Mouse (Mus musculus) CH12.LX (cell line): ENCODE measurements around the gene Fbxo5.

Experiments
- CHD1 ChIP-seq: IDR thresholded peaks from 2 replicates; pipeline ENCODE4 v1.6.1; 2012; ENCODE audit warnings: low read depth, low read length, improper control_type of control experiment, inconsistent platforms
- CHD2 ChIP-seq: IDR thresholded peaks from 2 replicates; pipeline ENCODE4 v1.6.1; 2011; ENCODE audit warnings: low read length, improper control_type of control experiment
- CTCF ChIP-seq, 2 experiments: IDR thresholded peaks in 1 of 2; conservative IDR thresholded peaks in 1 of 2; 2 replicates each; pipeline ENCODE4 v1.5.1; 2011 to 2012; ENCODE audit warnings: low read depth in 2 of 2, low read length in 2 of 2, improper control_type of control experiment in 1 of 2, inconsistent platforms in 1 of 2, mild to moderate bottlenecking in 1 of 2, moderate library complexity in 1 of 2
- JUND ChIP-seq: conservative IDR thresholded peaks from 2 replicates; pipeline ENCODE4 v1.6.1; 2011; ENCODE audit warnings: low read depth, low read length, improper control_type of control experiment
- MAFK ChIP-seq: IDR thresholded peaks from 2 replicates; pipeline ENCODE4 v1.6.1; 2011; ENCODE audit warnings: low read length, improper control_type of control experiment; ENCODE audit not compliant: insufficient replicate concordance
- MAX ChIP-seq: IDR thresholded peaks from 2 replicates; pipeline ENCODE4 v1.6.1; 2011; ENCODE audit warnings: low read length, improper control_type of control experiment
- MYC ChIP-seq: IDR thresholded peaks from 2 replicates; pipeline ENCODE4 v1.6.1; 2011; ENCODE audit warnings: low read depth, mild to moderate bottlenecking, improper control_type of control experiment, low read length
- NRF1 ChIP-seq: IDR thresholded peaks from 2 replicates; pipeline ENCODE4 v1.6.1; 2014; ENCODE audit warnings: low read depth, mild to moderate bottlenecking, inconsistent platforms, low read length, improper control_type of control experiment, moderate library complexity
- POLR2A ChIP-seq: IDR thresholded peaks from 2 replicates; pipeline ENCODE4 v1.6.1; 2011; ENCODE audit warnings: low read depth, mild to moderate bottlenecking, improper control_type of control experiment, low read length
- SIN3A ChIP-seq: IDR thresholded peaks from 2 replicates; pipeline ENCODE4 v1.6.1; 2012; ENCODE audit warnings: low read length, improper control_type of control experiment, inconsistent platforms

- TF ChIP-seq MAX (no peak), SIN3A (no peak), NRF1 (no peak), POLR2A (no peak), MYC (no peak), CTCF (conservative IDR thresholded peaks at IDR 0.05 in 1 of 2, IDR thresholded peaks at IDR 0.05 in 1 of 2; ENCODE audit: low read depth in 2 of 2, low read length in 2 of 2) (no peak), JUND (no peak), CHD2 (no peak), MAFK (no peak), CHD1 (no peak)
Measured at GRCm38 (mm10) chr10:5823291-5823739, 17.9 kb upstream of the Fbxo5 start.
